Mouse (Mus musculus): ENCODE results near the gene Vmp1. TPM values are rescaled to one million over a fixed set of nuclear protein-coding genes. Genes with fewer than 3 reads are reported as not detected.
A peak's percentile ranks its signal among the peaks of the same experiment; 100 is the strongest.

Vmp1 gene
- polyA plus RNA-seq, 1 experiment = 30.0 TPM

GRCm38 (mm10) chr11:86580319-86581113, 103.1 kb downstream of the Vmp1 start:
- WGBS = 44% methylated on average over 9 of the region's 9 CpGs
- no peak for TF ChIP-seq CTCF (IDR thresholded peaks at IDR 0.05; ENCODE audit: extremely low read depth, insufficient read depth, insufficient read length, insufficient replicate concordance)
- no peak; the same call in 1 of the 2 replicates for TF ChIP-seq POLR2A (IDR thresholded peaks at IDR 0.05; ENCODE audit: low read depth, low read length)
- Histone ChIP-seq H3K4me1 (ENCODE audit: control insufficient read depth, insufficient read depth, insufficient read length) (peaks cover 43% of the 10 kb centered on the region), H3K4me3 (ENCODE audit: extremely low read depth, insufficient read depth, insufficient read length) (0 out of 2 replicates have a peak overlapping the region, but pooled peaks have one; percentile 53), H3K27me3 (ENCODE audit: control insufficient read depth, insufficient read depth, low read length) (no peaks in the 10 kb centered on the region), H3K27ac (ENCODE audit: insufficient read depth, low read length) (peak overlapping the region; percentile 93), H3K36me3 (ENCODE audit: control insufficient read depth, insufficient read depth, low read length) (0 out of 2 replicates have a peak, but pooled peaks cover 2% of the 10 kb centered on the region)
- DNase-seq (ENCODE audit: low read depth in 1 of 2, low spot score in 2 of 2) = no peak

- no peak for DNase-seq (ENCODE audit: low read depth in 1 of 2, low spot score in 2 of 2)
- Histone ChIP-seq H3K4me3 (ENCODE audit: extremely low read depth, insufficient read depth, insufficient read length) (no peak overlapping the region), H3K27me3 (ENCODE audit: control insufficient read depth, insufficient read depth, low read length) (no peaks in the 10 kb centered on the region), H3K36me3 (ENCODE audit: control insufficient read depth, insufficient read depth, low read length) (no peaks in the 10 kb centered on the region), H3K4me1 (ENCODE audit: control insufficient read depth, insufficient read depth, insufficient read length) (peaks cover 43% of the 10 kb centered on the region), H3K27ac (ENCODE audit: insufficient read depth, low read length) (peak overlapping the region; percentile 93)
- TF ChIP-seq CTCF (IDR thresholded peaks at IDR 0.05; ENCODE audit: extremely low read depth, insufficient read depth, insufficient read length, insufficient replicate concordance) (no peak), POLR2A (IDR thresholded peaks at IDR 0.05; ENCODE audit: low read depth, low read length) (no peak)
- 73% methylated on average over 10 of the region's 10 CpGs for WGBS
Observed at GRCm38 (mm10) chr11:86579731-86580318, 103.8 kb downstream of the Vmp1 start.

GRCm38 (mm10) chr11:86578809-86579730, 104.6 kb downstream of the Vmp1 start:
- no peak for TF ChIP-seq POLR2A (IDR thresholded peaks at IDR 0.05; ENCODE audit: low read depth, low read length)
- TF ChIP-seq CTCF (IDR thresholded peaks at IDR 0.05; ENCODE audit: extremely low read depth, insufficient read depth, insufficient read length, insufficient replicate concordance) = no peak
- 64% methylated on average over 25 of the region's 25 CpGs for WGBS
- Histone ChIP-seq H3K4me1 (ENCODE audit: control insufficient read depth, insufficient read depth, insufficient read length) (peaks cover 43% of the 10 kb centered on the region), H3K27ac (ENCODE audit: insufficient read depth, low read length) (peak overlapping the region; percentile 80), H3K36me3 (ENCODE audit: control insufficient read depth, insufficient read depth, low read length) (no peaks in the 10 kb centered on the region), H3K27me3 (ENCODE audit: control insufficient read depth, insufficient read depth, low read length) (no peaks in the 10 kb centered on the region), H3K4me3 (ENCODE audit: extremely low read depth, insufficient read depth, insufficient read length) (peak overlapping the region; percentile 2; the same call in 1 of the 2 replicates)
- peak in 1 of 2 experiments; percentile 43 for DNase-seq (ENCODE audit: low read depth in 1 of 2, low spot score in 2 of 2)

- no peaks in the 10 kb centered on the region for H3K36me3 ChIP-seq (ENCODE audit: control insufficient read depth, insufficient read depth, low read length)
- TF ChIP-seq CTCF (IDR thresholded peaks at IDR 0.05; ENCODE audit: extremely low read depth, insufficient read depth, insufficient read length, insufficient replicate concordance) = no peak
- no peak for TF ChIP-seq POLR2A (IDR thresholded peaks at IDR 0.05; ENCODE audit: low read depth, low read length)
- DNase-seq (ENCODE audit: low read depth in 1 of 2, low spot score in 2 of 2) = no peak
- H3K27me3 ChIP-seq (ENCODE audit: control insufficient read depth, insufficient read depth, low read length) = no peaks in the 10 kb centered on the region
- peak overlapping the region; percentile 82 for H3K27ac ChIP-seq (ENCODE audit: insufficient read depth, low read length)
- 72% methylated on average over 6 of the region's 6 CpGs for WGBS
- H3K4me1 ChIP-seq (ENCODE audit: control insufficient read depth, insufficient read depth, insufficient read length) = peaks cover 43% of the 10 kb centered on the region
- H3K4me3 ChIP-seq (ENCODE audit: extremely low read depth, insufficient read depth, insufficient read length) = no peak overlapping the region; the same call in 1 of the 2 replicates
Observed at GRCm38 (mm10) chr11:86578106-86578808, 105.4 kb downstream of the Vmp1 start.

GRCm38 (mm10) chr11:86577231-86577630, 106.4 kb downstream of the Vmp1 start:
- WGBS = 36% methylated on average over 4 of the region's 4 CpGs
- peaks cover 43% of the 10 kb centered on the region for H3K4me1 ChIP-seq (ENCODE audit: control insufficient read depth, insufficient read depth, insufficient read length)
- DNase-seq (ENCODE audit: low read depth in 1 of 2, low spot score in 2 of 2) = peak in 1 of 2 experiments; percentile 24
- no peaks in the 10 kb centered on the region for H3K27me3 ChIP-seq (ENCODE audit: control insufficient read depth, insufficient read depth, low read length)
- H3K4me3 ChIP-seq (ENCODE audit: extremely low read depth, insufficient read depth, insufficient read length) = no peak overlapping the region
- H3K27ac ChIP-seq (ENCODE audit: insufficient read depth, low read length) = peak overlapping the region; percentile 82
- no peaks in the 10 kb centered on the region for H3K36me3 ChIP-seq (ENCODE audit: control insufficient read depth, insufficient read depth, low read length)
- TF ChIP-seq CTCF (IDR thresholded peaks at IDR 0.05; ENCODE audit: extremely low read depth, insufficient read depth, insufficient read length, insufficient replicate concordance) = no peak
- TF ChIP-seq POLR2A (IDR thresholded peaks at IDR 0.05; ENCODE audit: low read depth, low read length) = no peak; the same call in 1 of the 2 replicates
